Mouse (Mus musculus): ENCODE results near the gene Rmnd5b.

DNA sequence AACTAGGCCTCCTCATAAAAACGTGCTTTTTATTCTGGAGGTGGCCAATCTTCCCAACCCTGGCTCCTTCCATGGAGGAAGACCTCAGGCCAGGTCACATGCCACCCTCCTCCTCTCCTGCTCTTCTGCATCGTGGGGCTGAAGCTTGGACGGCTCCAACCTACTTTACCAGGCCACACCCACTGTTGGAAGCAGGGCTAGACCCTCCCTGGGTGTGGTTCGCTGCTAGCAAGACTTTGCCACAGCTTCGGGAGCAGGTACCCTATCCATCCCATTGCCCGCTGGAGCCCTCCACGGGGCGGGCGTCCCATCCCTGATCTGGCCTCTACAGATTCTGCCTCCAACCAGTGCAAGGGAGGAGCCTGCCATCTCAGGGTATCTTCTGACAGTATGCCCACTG lies 7.5 kb upstream of the Rmnd5b start:
- TF ChIP-seq CTCF (IDR thresholded peaks at IDR 0.05; ENCODE audit: low read depth) (no peak), EP300 (IDR thresholded peaks at IDR 0.05; ENCODE audit: low read depth) (no peak)
